Mouse (Mus musculus): ENCODE data around the gene Mgat5. TPM values are rescaled to one million over a fixed set of nuclear protein-coding genes. Genes with fewer than 3 reads are reported as not detected.

The Mgat5 gene
- total RNA-seq, 2 experiments from 2014 or later = 77.3 to 79.1 TPM

- DNase-seq (ENCODE audit: low spot score in 2 of 2) = no peak
- intact Hi-C loops (cut with DNase I) = no loop called here
Observed at GRCm38 (mm10) chr1:127249621-127250020, 44.8 kb downstream of the Mgat5 start.

- intact Hi-C loops (cut with DNase I) = no loop called here
- no peak for DNase-seq (ENCODE audit: low spot score in 2 of 2)
Observed at GRCm38 (mm10) chr1:127250313-127250712, 45.5 kb downstream of the Mgat5 start.

GRCm38 (mm10) chr1:127251751-127252150, 46.9 kb downstream of the Mgat5 start:
- intact Hi-C loops (cut with DNase I) = no loop called here
- DNase-seq (ENCODE audit: low spot score in 2 of 2) = no peak

GRCm38 (mm10) chr1:127257005-127257404, 52.2 kb downstream of the Mgat5 start:
- intact Hi-C loops (cut with DNase I) = no loop called here
- DNase-seq (ENCODE audit: low spot score in 2 of 2) = no peak

- DNase-seq (ENCODE audit: low spot score in 2 of 2) = no peak
- intact Hi-C loops (cut with DNase I) = no loop called here
Observed at GRCm38 (mm10) chr1:127259669-127260068, 54.9 kb downstream of the Mgat5 start.

GRCm38 (mm10) chr1:127260969-127261368, 56.2 kb downstream of the Mgat5 start:
- intact Hi-C loops (cut with DNase I) = no loop called here

GRCm38 (mm10) chr1:127262170-127262837, 57.5 kb downstream of the Mgat5 start:
- DNase-seq (ENCODE audit: low spot score in 2 of 2) = no peak
- intact Hi-C loops (cut with DNase I) = no loop called here

More at GRCm38 (mm10) chr1:127260969-127261368, 56.2 kb downstream of the Mgat5 start:
- DNase-seq (ENCODE audit: low spot score in 2 of 2) = no peak

- intact Hi-C loops (cut with DNase I) = no loop called here
- DNase-seq (ENCODE audit: low spot score in 2 of 2) = no peak
Observed at GRCm38 (mm10) chr1:127267985-127268384, 63.2 kb downstream of the Mgat5 start.

- intact Hi-C loops (cut with DNase I) = no loop called here
- DNase-seq (ENCODE audit: low spot score in 2 of 2) = no peak
Observed at GRCm38 (mm10) chr1:127269343-127269742, 64.5 kb downstream of the Mgat5 start.

GRCm38 (mm10) chr1:127270273-127271020, 65.6 kb downstream of the Mgat5 start:
- no peak for DNase-seq (ENCODE audit: low spot score in 2 of 2)
- intact Hi-C loops (cut with DNase I) = no loop called here

GRCm38 (mm10) chr1:127271156-127271555, 66.3 kb downstream of the Mgat5 start:
- DNase-seq (ENCODE audit: low spot score in 2 of 2) = no peak
- intact Hi-C loops (cut with DNase I) = no loop called here

- no peak for DNase-seq (ENCODE audit: low spot score in 2 of 2)
- intact Hi-C loops (cut with DNase I) = no loop called here
Observed at GRCm38 (mm10) chr1:127273363-127273762, 68.5 kb downstream of the Mgat5 start.

- no peak for DNase-seq (ENCODE audit: low spot score in 2 of 2)
- intact Hi-C loops (cut with DNase I) = no loop called here
Observed at GRCm38 (mm10) chr1:127275572-127276324, 70.9 kb downstream of the Mgat5 start.

GRCm38 (mm10) chr1:127278067-127278466, 73.3 kb downstream of the Mgat5 start:
- DNase-seq (ENCODE audit: low spot score in 2 of 2) = no peak
- intact Hi-C loops (cut with DNase I) = no loop called here

GRCm38 (mm10) chr1:127280256-127280655, 75.4 kb downstream of the Mgat5 start:
- intact Hi-C loops (cut with DNase I) = no loop called here
- DNase-seq (ENCODE audit: low spot score in 2 of 2) = no peak

GRCm38 (mm10) chr1:127284975-127285374, 80.2 kb downstream of the Mgat5 start:
- intact Hi-C loops (cut with DNase I) = no loop called here

GRCm38 (mm10) chr1:127287505-127287904, 82.7 kb downstream of the Mgat5 start:
- no peak for DNase-seq (ENCODE audit: low spot score in 2 of 2)
- intact Hi-C loops (cut with DNase I) = no loop called here

More at GRCm38 (mm10) chr1:127284975-127285374, 80.2 kb downstream of the Mgat5 start:
- no peak for DNase-seq (ENCODE audit: low spot score in 2 of 2)

- DNase-seq (ENCODE audit: low spot score in 2 of 2) = no peak
- intact Hi-C loops (cut with DNase I) = no loop called here
Observed at GRCm38 (mm10) chr1:127290879-127291278, 86.1 kb downstream of the Mgat5 start.

GRCm38 (mm10) chr1:127291721-127292120, 86.9 kb downstream of the Mgat5 start:
- no peak for DNase-seq (ENCODE audit: low spot score in 2 of 2)

GRCm38 (mm10) chr1:127293286-127293685, 88.5 kb downstream of the Mgat5 start:
- intact Hi-C loops (cut with DNase I) = no loop called here
- no peak for DNase-seq (ENCODE audit: low spot score in 2 of 2)

More at GRCm38 (mm10) chr1:127291721-127292120, 86.9 kb downstream of the Mgat5 start:
- intact Hi-C loops (cut with DNase I) = no loop called here

Measured in left cerebral cortex, postnatal 36 days (tissue).